Mouse (Mus musculus): ENCODE measurements at regions not wholly inside any gene's neighbourhood (a gene's known extent, or its start where the extent isn't known, plus 50 kb on each side); places are given as distances from the start of the nearest gene placed in this dataset.

DNA sequence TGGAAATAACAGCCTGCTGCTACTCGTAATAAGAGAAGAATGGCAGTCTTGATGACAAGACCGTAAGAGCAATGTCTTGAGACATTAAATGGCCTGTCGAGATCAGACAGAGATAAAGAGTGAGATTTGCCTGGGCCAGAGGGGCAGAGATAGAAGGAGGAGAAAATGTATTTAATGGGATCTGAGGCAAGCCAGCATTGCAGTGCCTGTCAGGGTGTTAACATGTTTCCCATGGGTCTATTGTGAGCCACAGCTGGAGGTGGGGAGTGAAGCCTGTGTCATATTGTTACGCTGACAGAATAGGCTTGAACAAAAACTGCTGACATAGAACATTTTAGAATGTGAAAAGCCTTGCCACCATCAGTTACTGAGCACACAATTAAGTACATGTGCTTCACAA, 1523.3 kb upstream of the Cdh8 start:
- no peak for TF ChIP-seq POLR2A (IDR thresholded peaks at IDR 0.05; ENCODE audit: control insufficient read depth in 1 of 2, insufficient read depth in 1 of 2, low read depth in 1 of 2, low read length in 2 of 2, poor library complexity in 1 of 2)
- no peak for TF ChIP-seq RAD21 (IDR thresholded peaks at IDR 0.05; ENCODE audit: low read depth, low read length)
- no peak for TF ChIP-seq ETS1 (IDR thresholded peaks at IDR 0.05; ENCODE audit: low read depth, low read length)
